Mouse (Mus musculus) Muller cell, postnatal 12 days (primary cell): ENCODE data around the gene Eif2a.
"Not testable (repeated sequence)": the region's sequence is repeated elsewhere in the genome, so short reads cannot be mapped to it uniquely, and the experiment has no call there.

Experiments
- DNase-seq: peaks from one replicate; pipeline ENCODE4 v3.0.0-alpha.2; 2015; ENCODE audit errors: inconsistent ontology term

Gene Eif2a

DNA sequence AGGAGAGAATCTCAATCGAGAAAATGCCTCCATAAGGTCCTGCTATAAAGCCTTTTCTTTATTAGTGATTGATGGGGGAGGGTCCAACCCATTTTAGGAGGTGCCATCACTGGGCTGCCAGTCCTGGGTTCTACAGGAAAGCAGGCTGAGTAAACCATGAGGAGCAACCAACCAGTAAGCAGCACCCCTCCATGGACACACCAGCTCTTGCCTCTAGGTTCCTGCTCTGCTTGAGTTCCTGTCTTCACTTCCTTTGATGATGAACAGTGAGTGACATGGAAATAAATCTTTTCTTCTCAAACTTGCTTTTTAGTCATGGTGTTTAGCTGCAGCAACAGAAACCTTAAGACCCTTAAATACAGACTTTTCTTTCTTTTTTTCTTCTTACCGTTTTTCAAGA is 4.3 kb upstream of the Eif2a start:
- DNase-seq = no peak

- no peak for DNase-seq
These were observed 2.2 kb upstream of the Eif2a start for GRCm38 (mm10) chr3:58523386-58523785.

- DNase-seq = peak; percentile 17
These were observed 1.4 kb upstream of the Eif2a start for GRCm38 (mm10) chr3:58524246-58524645.

GRCm38 (mm10) chr3:58525166-58525565 is 455 bp upstream of the Eif2a start:
- DNase-seq = no peak

DNA sequence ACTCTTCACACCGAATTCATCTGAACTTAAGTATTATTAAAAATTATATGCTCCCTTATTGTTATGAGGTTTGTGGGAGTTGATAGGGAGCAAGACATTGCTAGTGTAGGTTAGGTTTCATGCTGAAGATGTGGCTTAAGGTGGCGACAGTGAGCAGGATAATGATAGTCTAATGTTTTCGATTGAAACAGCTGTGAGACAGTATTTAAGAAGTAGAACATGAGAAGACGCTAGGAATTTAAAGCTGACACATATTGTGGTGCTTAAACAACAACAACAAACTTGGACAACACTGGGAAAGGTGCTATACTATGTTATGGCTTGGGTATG is 752 bp downstream of the Eif2a start:
- DNase-seq = no peak

DNA sequence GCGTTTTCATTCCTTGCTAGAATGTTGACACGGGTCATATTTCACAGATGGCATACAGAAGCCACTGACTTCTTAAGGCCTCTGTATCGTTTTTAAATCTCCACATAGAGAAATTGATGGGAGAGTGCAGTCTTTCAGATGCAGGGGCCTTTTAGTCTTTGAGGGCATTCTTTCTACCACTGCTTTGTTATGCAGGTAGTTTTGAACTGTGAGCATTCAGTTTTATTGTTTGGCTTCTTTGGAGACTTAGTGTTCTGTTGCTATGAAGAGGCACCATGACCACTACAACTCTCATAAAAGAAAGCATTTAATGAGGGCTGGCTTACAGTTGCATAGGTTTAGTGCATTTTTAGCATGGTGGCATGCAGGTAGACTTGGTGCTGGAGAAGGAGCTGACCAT is 11.0 kb downstream of the Eif2a start:
- DNase-seq = no peak

DNA sequence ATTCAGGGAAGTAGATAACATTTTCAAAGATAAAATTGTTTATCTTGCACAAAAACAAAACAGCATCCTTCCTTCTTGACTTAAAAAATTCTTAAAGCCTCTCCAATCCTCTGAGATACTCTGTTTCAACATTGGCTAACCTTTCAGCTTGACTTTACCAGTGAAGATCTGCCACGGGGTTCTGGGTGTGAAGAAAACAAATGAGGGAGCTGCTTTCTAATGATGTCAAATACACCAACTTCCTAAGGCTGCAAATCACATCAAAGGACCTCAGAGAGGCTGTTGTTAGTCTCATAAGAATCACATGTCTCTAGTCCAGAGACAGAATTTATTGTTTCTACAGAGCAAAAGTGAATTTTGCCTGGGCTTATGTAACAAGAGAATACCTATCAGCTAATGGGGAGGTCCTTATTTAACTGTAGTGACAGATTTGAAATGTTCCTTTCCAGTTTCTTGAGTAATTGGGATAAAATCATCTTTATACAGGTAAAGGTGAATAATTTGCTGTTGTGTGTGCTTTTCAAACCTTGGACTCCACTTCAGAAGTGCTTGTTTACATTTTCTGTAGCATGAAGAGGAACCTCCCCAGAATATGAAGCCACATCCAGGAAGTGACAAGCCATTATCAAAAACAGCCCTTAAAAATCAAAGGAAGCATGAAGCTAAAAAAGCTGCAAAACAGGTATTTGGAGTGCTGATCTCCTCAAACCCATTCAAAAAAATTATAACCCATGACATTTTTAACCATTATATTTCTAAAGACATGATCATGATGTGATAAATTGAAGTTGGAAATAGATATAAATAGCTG is 26.6 kb downstream of the Eif2a start:
- DNase-seq = no peak

- peak; percentile 34 for DNase-seq
These were observed 31.0 kb downstream of the Eif2a start for GRCm38 (mm10) chr3:58556649-58557048.

GRCm38 (mm10) chr3:58559887-58560286 is 34.3 kb downstream of the Eif2a start:
- DNase-seq = no peak

DNA sequence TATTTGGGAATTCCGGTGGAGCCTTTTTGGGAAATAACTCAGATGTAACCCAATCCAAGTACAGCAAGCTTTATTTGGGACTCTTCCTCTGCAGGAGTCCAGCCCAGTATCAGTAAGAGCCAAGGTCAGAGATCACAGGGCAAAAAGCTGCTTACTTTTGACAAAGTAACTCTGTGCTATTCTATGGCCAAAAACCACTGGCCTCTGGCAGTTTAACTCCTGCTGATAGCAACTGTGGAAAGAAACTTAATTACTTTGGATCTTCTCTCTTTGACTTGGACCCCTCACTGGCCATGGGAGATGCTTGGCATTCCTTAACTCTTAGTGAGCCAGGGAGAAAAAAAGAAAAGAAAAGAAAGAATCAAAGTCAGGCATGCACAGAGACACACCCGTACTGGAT is 35.8 kb downstream of the Eif2a start:
- DNase-seq = peak; percentile 93

GRCm38 (mm10) chr3:58570821-58571220 is 45.2 kb downstream of the Eif2a start:
- DNase-seq = no peak

GRCm38 (mm10) chr3:58576137-58577066 is 50.8 kb downstream of the Eif2a start, which contains the start of gene Selenot:
Gene Selenot (plus strand): TSS chr3:58576636.
- peak; percentile 96 for DNase-seq

- DNase-seq = peak; percentile 69
These were observed 51.5 kb downstream of the Eif2a start for GRCm38 (mm10) chr3:58577067-58577503.

GRCm38 (mm10) chr3:58577506-58578050 is 52.0 kb downstream of the Eif2a start:
- DNase-seq = peak; percentile 36

GRCm38 (mm10) chr3:58581530-58581929 is 55.9 kb downstream of the Eif2a start:
- DNase-seq = no peak

DNA sequence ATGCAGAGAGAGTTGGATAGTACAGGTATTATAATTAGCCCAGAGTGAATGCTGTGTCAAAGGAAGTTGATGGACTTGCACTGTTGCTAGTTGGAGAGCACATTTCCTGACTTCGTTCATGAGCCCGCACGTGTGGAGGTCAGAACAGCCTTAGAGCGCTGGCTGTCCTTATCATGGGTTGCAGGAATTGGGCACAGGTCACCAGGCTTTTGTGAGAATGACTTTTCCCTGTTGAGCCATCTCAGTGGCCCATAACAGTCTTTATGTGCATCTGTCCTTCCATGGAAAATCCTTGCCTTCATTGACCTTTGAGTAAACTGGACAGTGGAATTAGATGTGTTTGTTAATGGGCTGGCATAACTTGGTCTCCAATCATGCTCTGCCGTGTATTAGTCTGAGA is 56.7 kb downstream of the Eif2a start:
- no peak for DNase-seq

DNA sequence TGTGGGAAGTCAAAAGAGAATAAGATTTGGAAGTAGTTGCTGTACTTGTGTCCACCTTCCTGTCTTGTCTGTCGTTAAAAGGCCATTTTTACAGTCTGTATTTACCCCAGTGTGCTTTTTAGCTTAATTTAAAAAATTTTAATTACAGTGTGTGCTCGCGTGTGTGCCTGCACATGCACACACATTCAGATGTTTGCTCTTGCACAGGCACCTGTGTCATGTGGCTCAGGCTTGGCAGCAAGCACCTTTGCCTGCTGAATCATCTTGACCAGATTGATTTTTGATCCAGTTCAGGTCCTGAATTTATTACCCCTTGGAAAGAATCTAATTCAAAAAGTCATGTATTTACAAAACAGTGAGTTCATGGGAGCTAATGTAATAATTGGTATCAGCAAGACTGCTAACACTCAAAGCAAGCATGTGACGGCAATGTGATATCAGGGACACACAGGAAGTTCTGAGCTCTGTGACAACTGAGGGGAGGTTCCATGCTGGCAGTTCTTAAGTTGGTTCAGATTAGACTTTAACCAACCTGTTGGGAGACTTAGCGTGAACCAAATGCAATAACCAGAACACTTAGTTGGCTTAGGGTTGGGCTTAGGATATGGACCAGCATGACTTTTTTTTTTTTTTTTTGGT is 57.3 kb downstream of the Eif2a start:
- DNase-seq = no peak

DNA sequence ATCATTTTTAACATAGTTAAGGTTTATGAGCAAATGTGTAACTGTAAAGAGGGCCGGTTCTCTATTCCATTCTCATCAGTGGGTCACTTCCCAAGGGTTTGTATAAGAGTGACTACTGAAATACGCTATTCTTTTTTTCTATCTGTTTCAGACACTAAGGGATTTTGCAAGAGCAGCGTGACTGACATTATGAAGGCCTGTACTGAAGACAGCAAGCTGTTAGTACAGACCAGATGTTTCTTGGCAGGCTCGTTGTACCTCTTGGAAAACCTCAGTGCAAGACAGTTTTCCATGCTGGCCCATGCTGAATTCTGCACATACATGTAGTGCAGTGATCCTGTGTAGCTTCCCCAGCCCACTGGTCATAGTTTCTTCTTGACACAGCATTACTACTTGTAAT is 64.9 kb downstream of the Eif2a start:
- not testable (repeated sequence) for DNase-seq

- not testable (repeated sequence) for DNase-seq
These were observed 67.0 kb downstream of the Eif2a start for GRCm38 (mm10) chr3:58592666-58593065.

DNA sequence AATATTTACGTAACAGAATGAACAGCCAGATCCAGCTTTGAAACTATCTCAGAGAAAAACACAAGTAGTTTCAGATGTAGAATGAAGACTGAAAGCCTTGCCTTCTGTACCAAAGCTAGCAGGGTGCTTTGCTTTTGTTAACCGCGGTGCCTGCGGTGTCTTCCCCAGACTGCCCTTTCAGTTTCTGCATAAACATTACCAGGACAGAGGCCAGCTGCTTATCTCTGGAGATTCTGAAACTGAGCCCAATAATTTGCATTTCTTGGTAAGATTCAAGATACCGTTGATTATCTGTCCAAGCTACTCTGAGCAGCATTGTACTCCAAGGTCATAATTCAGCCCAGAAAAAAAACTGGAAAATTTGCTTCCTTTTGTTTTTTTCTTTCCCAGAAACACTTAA is 68.0 kb downstream of the Eif2a start:
- DNase-seq = no peak
